Mouse (Mus musculus) C2C12 (cell line): Measurements from ENCODE around the gene C1ql2. TPM values are rescaled to one million over a fixed set of nuclear protein-coding genes. Genes with fewer than 3 reads are reported as not detected.

Experiments used
- H3K27me3 ChIP-seq: one replicate; pipeline ENCODE4 v1.6.1; 2011; ENCODE audit not compliant: control insufficient read depth, insufficient read depth, insufficient read length
- H3K36me3 ChIP-seq: one replicate; pipeline ENCODE4 v1.6.1; 2011; ENCODE audit not compliant: control insufficient read depth, insufficient read depth
- H3K4me3 ChIP-seq: one replicate; pipeline ENCODE4 v1.5.1; 2011; ENCODE audit warnings: mild to moderate bottlenecking, control low read depth; ENCODE audit not compliant: poor library complexity, insufficient read depth, severe bottlenecking
- H3K79me2 ChIP-seq: one replicate; pipeline ENCODE4 v1.6.1; 2011; ENCODE audit not compliant: control insufficient read depth, insufficient read depth
- H3K79me3 ChIP-seq: one replicate; pipeline ENCODE4 v1.6.1; 2011; ENCODE audit warnings: low read depth, control low read depth
- H3ac ChIP-seq: one replicate; pipeline ENCODE3; 2011; ENCODE audit warnings: low read depth; ENCODE audit not compliant: control insufficient read depth, insufficient read length
- CEBPB ChIP-seq: IDR thresholded peaks from one replicate; pipeline ENCODE4 v1.6.1; 2011; ENCODE audit warnings: low read depth, mild to moderate bottlenecking, control low read depth, moderate library complexity
- CTCF ChIP-seq: IDR thresholded peaks from one replicate; pipeline ENCODE4 v1.5.1; 2011; ENCODE audit not compliant: control insufficient read depth, insufficient read depth, insufficient read length
- FOSL1 ChIP-seq: IDR thresholded peaks from one replicate; pipeline ENCODE4 v1.8.0; 2011; ENCODE audit warnings: mild to moderate bottlenecking, low read length; ENCODE audit not compliant: poor library complexity, insufficient read depth, severe bottlenecking
- MAX ChIP-seq: IDR thresholded peaks from one replicate; pipeline ENCODE4 v1.6.1; 2011; ENCODE audit warnings: mild to moderate bottlenecking, control low read depth
- MYOD1 ChIP-seq: IDR thresholded peaks from one replicate; pipeline ENCODE4 v1.6.1; 2011; ENCODE audit warnings: low read depth; ENCODE audit not compliant: control insufficient read depth, insufficient read length
- MYOG ChIP-seq: IDR thresholded peaks from one replicate; pipeline ENCODE4 v1.6.1; 2011; ENCODE audit not compliant: control insufficient read depth, insufficient read length; ENCODE audit errors: extremely low read depth
- USF1 ChIP-seq: IDR thresholded peaks from one replicate; pipeline ENCODE4 v1.6.1; 2011; ENCODE audit warnings: low read depth, mild to moderate bottlenecking, control low read depth, moderate library complexity
- polyA plus RNA-seq: library from polyadenylated mRNA; unstranded; fragments of >200 nt; fragmentation: generic; extraction: Trizol; gene quantifications from one replicate; pipeline ENCODE4 v1.2.1, GENCODE M21; 2012; ENCODE audit warnings: missing spikeins

Gene C1ql2
- polyA plus RNA-seq, 1 experiment, result not detected

GRCm38 (mm10) chr1:120342371-120342821 lies 2.0 kb downstream of the C1ql2 start:
- Histone ChIP-seq H3K79me2 (no peaks in the 10 kb centered on the region), H3K27me3 (peaks cover 68% of the 10 kb centered on the region), H3ac (no peak overlapping the region), H3K79me3 (no peaks in the 10 kb centered on the region), H3K36me3 (no peaks in the 10 kb centered on the region), H3K4me3 (no peak overlapping the region)
- TF ChIP-seq MYOG (no peak), CTCF (no peak), FOSL1 (no peak), USF1 (no peak), CEBPB (no peak)

DNA sequence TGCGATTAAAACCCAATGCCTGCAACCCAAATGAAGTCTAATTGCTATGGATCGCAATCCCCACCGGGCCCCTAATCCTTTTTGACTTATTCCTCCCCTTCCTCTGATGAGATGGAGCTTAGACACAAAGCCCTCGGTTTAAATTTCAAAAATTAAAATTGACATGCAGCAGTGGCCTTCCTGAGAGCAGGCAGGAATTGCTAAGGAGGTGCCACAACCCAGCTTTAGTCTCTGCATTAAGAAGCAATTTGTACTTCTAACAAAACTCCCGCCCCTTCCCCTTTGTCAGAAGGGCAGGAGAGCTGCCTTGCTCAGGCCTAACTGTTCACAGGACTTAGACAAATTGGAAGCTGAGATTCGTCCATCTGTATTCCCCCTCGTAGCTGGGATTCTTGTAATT lies 4.6 kb downstream of the C1ql2 start:
- Histone ChIP-seq H3K4me3 (no peak overlapping the region), H3K79me3 (no peaks in the 10 kb centered on the region), H3K27me3 (peaks cover 51% of the 10 kb centered on the region), H3K79me2 (no peaks in the 10 kb centered on the region), H3K36me3 (no peaks in the 10 kb centered on the region), H3ac (no peak overlapping the region)
- TF ChIP-seq USF1, result no peak
- TF ChIP-seq FOSL1, result no peak
- no peak for TF ChIP-seq CEBPB
- no peak for TF ChIP-seq MYOG
- no peak for TF ChIP-seq MAX
- no peak for TF ChIP-seq MYOD1
- no peak for TF ChIP-seq CTCF

- Histone ChIP-seq H3K79me3 (no peaks in the 10 kb centered on the region), H3ac (no peak overlapping the region), H3K36me3 (no peaks in the 10 kb centered on the region), H3K27me3 (peaks cover 3% of the 10 kb centered on the region), H3K4me3 (no peak overlapping the region), H3K79me2 (no peaks in the 10 kb centered on the region)
- TF ChIP-seq USF1 (no peak), MYOG (no peak), FOSL1 (no peak), CEBPB (no peak), MYOD1 (no peak), CTCF (no peak), MAX (no peak)
Measured at GRCm38 (mm10) chr1:120354387-120354786, 14.0 kb downstream of the C1ql2 start.

- H3K36me3 ChIP-seq, result no peaks in the 10 kb centered on the region
- no peak for TF ChIP-seq FOSL1
- no peak for TF ChIP-seq MAX
- no peak for TF ChIP-seq CEBPB
- no peak for TF ChIP-seq MYOD1
- no peak for TF ChIP-seq USF1
- no peak for TF ChIP-seq MYOG
- no peak for TF ChIP-seq CTCF
- no peak overlapping the region for H3K4me3 ChIP-seq
- no peaks in the 10 kb centered on the region for H3K79me3 ChIP-seq
- H3K79me2 ChIP-seq, result no peaks in the 10 kb centered on the region
- no peak overlapping the region for H3ac ChIP-seq
- peaks cover 3% of the 10 kb centered on the region for H3K27me3 ChIP-seq
Measured at GRCm38 (mm10) chr1:120357371-120358274, 17.2 kb downstream of the C1ql2 start.

DNA sequence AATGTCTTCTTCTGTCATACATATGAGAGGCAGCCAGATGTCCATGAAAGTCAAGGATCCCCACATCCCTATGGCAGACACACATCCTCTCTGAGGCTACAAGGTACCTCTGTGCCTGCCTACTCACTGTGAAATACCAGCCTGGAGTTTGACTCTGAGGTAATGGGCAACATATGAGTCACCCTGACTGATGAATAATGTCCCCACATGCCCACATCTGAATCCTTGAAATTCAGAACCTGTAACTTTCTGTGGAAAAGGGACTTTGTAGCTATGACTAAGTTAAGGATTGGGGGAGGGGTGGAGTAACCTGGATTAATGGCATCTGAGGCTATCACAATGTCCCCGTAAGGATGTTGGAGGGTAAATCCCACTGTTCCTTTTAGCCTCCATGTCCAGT lies 23.3 kb downstream of the C1ql2 start:
- H3K4me3 ChIP-seq, result no peak overlapping the region
- no peaks in the 10 kb centered on the region for H3K79me2 ChIP-seq
- no peaks in the 10 kb centered on the region for H3K79me3 ChIP-seq
- no peaks in the 10 kb centered on the region for H3K27me3 ChIP-seq
- H3K36me3 ChIP-seq, result no peaks in the 10 kb centered on the region
- H3ac ChIP-seq, result no peak overlapping the region
- no peak for TF ChIP-seq MAX
- TF ChIP-seq CTCF, result no peak
- TF ChIP-seq CEBPB, result no peak
- TF ChIP-seq MYOD1, result no peak
- TF ChIP-seq FOSL1, result no peak
